ENCODE assay signal across 8 mouse cellular contexts in genomic region chr19:53904833-53905480, GRCm38 (mm10). TPM values are rescaled to one million over a fixed set of nuclear protein-coding genes. Genes with fewer than 3 reads are reported as not detected.
DNase-seq lines count a peak whose midpoint lies in the region; ATAC-seq lines count a peak whose summit lies in the region.

No protein-coding gene starts in this region.

- H3K4me1 ChIP-seq in heart, embryonic 10.5 days = peaks cover 20% of the 10 kb centered on the region
- H3K4me1 ChIP-seq in hindbrain, embryonic 13.5 days (replicated peaks) = peaks cover 23% of the 10 kb centered on the region
- peaks cover 11% of the 10 kb centered on the region; the same call in 1 of the 2 replicates for H3K4me1 ChIP-seq in midbrain, embryonic 11.5 days (ENCODE audit: control insufficient read depth, insufficient read depth, low read length)

- no peaks in the 10 kb centered on the region for H3K9me3 ChIP-seq in heart, embryonic 10.5 days
- H3K9me3 ChIP-seq in hindbrain, embryonic 13.5 days = no peaks in the 10 kb centered on the region
- no peaks in the 10 kb centered on the region for H3K9me3 ChIP-seq in midbrain, embryonic 11.5 days (ENCODE audit: control insufficient read depth, low read length)

- DNase-seq in heart, embryonic 10.5 days (ENCODE audit: low spot score) = no peak
- DNase-seq in heart, postnatal 10 days = no peak
- DNase-seq in MN1 (ENCODE audit: low spot score) = peak; percentile 18
- peak; percentile 84 for DNase-seq in midbrain, embryonic 11.5 days (ENCODE audit: low spot score, missing footprints)
- no peak for DNase-seq in frontal cortex, adult 2 months (ENCODE audit: extremely low spot score in 1 of 2, low spot score in 1 of 2)
- no peak for DNase-seq in gastrocnemius, postnatal 14 days
- DNase-seq in cerebellum, adult 9-11 months = no peak

- H3K27me3 ChIP-seq in heart, embryonic 10.5 days (ENCODE audit: insufficient read depth, poor library complexity, severe bottlenecking) = no peaks in the 10 kb centered on the region
- H3K27me3 ChIP-seq in hindbrain, embryonic 13.5 days = no peaks in the 10 kb centered on the region
- H3K27me3 ChIP-seq in midbrain, embryonic 11.5 days (ENCODE audit: control insufficient read depth, insufficient read depth, low read length) = no peaks in the 10 kb centered on the region

- H3K9ac ChIP-seq in hindbrain, embryonic 13.5 days = peak overlapping the region; percentile 93
- H3K9ac ChIP-seq in midbrain, embryonic 11.5 days (ENCODE audit: low read length) = no peak overlapping the region

- ATAC-seq in hindbrain, embryonic 13.5 days (ENCODE audit: low FRiP score) = no peak
- no peak for ATAC-seq in midbrain, embryonic 11.5 days (ENCODE audit: low FRiP score)

- peak overlapping the region; percentile 98 for H3K4me3 ChIP-seq in heart, embryonic 10.5 days
- H3K4me3 ChIP-seq in hindbrain, embryonic 13.5 days = peak overlapping the region; percentile 96
- H3K4me3 ChIP-seq in midbrain, embryonic 11.5 days (ENCODE audit: low read depth, low read length) = no peak overlapping the region

- H3K36me3 ChIP-seq in heart, embryonic 10.5 days = peaks cover 10% of the 10 kb centered on the region; the same call in 1 of the 2 replicates
- peaks cover 9% of the 10 kb centered on the region for H3K36me3 ChIP-seq in hindbrain, embryonic 13.5 days
- H3K36me3 ChIP-seq in midbrain, embryonic 11.5 days (ENCODE audit: control insufficient read depth, insufficient read depth, low read length) = peaks cover 2% of the 10 kb centered on the region; the same call in 1 of the 2 replicates

- no peak overlapping the region for H3K27ac ChIP-seq in heart, embryonic 10.5 days
- H3K27ac ChIP-seq in hindbrain, embryonic 13.5 days = no peak overlapping the region
- H3K27ac ChIP-seq in midbrain, embryonic 11.5 days (ENCODE audit: low read depth, low read length) = no peak overlapping the region

- H3K4me2 ChIP-seq in hindbrain, embryonic 13.5 days = peak overlapping the region; percentile 67
- peak overlapping the region; percentile 72 for H3K4me2 ChIP-seq in midbrain, embryonic 11.5 days

- 78% methylated on average over 7 of the region's 7 CpGs for WGBS in heart, embryonic 10.5 days
- WGBS in hindbrain, embryonic 13.5 days = 79% methylated on average over 7 of the region's 7 CpGs
- 81% methylated on average over 7 of the region's 7 CpGs for WGBS in midbrain, embryonic 11.5 days

- intact Hi-C loops in heart, postnatal 10 days (cut with DNase I) = loop anchor here (5.0 kb wide), 2 partner anchors 37 to 133 kb away; partner anchors contain the start of genes Bbip1 and Shoc2
- intact Hi-C loops in gastrocnemius, postnatal 14 days (cut with DNase I; ENCODE audit: low total_unique reads) = loop anchor here (10.0 kb wide), 1 partner anchor 60 kb away; no protein-coding TSS in a partner anchor

RNA-seq across cellular contexts. Expression of gene Pdcd4, which starts 12.9 kb away (rescaled TPM):
- polyA plus RNA-seq in heart, embryonic 10.5 days (2016; fragmentation: Nextera tagmentation; extraction: Ambion mirVana) = 31.4 and 35.0 TPM in 2 replicates
- total RNA-seq in heart, postnatal 10 days (2021) = 10 to 100 TPM; 30.2 to 31.0 TPM
- 75.4 and 82.8 TPM in 2 replicates for polyA plus RNA-seq in hindbrain, embryonic 13.5 days (2015; fragmentation: Nextera tagmentation; extraction: Ambion mirVana)
- polyA plus RNA-seq in midbrain, embryonic 11.5 days (2014; fragmentation: Nextera tagmentation; extraction: Ambion mirVana) = 61.9 and 65.7 TPM in 2 replicates
- polyA plus RNA-seq in frontal cortex, adult 2 months (2012; rRNA removed) = 70.3 and 78.0 TPM in 2 replicates
- total RNA-seq in gastrocnemius, postnatal 14 days (2021) = 10 to 100 TPM; 20.6 to 22.4 TPM

RNA-seq across cellular contexts. Expression of gene Shoc2, which starts 39.1 kb away (rescaled TPM):
- 51.0 and 54.7 TPM in 2 replicates for polyA plus RNA-seq in heart, embryonic 10.5 days (2016; fragmentation: Nextera tagmentation; extraction: Ambion mirVana)
- total RNA-seq in heart, postnatal 10 days (2021) = 10 to 100 TPM; 35.8 to 36.7 TPM
- polyA plus RNA-seq in hindbrain, embryonic 13.5 days (2015; fragmentation: Nextera tagmentation; extraction: Ambion mirVana) = 66.3 and 70.3 TPM in 2 replicates
- 78.6 and 88.5 TPM in 2 replicates for polyA plus RNA-seq in midbrain, embryonic 11.5 days (2014; fragmentation: Nextera tagmentation; extraction: Ambion mirVana)
- polyA plus RNA-seq in frontal cortex, adult 2 months (2012; rRNA removed) = 29.4 and 32.7 TPM in 2 replicates
- total RNA-seq in gastrocnemius, postnatal 14 days (2021) = 10 to 100 TPM; 21.9 to 24.3 TPM

RNA-seq across cellular contexts. Expression of gene Bbip1, which starts 39.5 kb away (rescaled TPM):
- 63.5 and 69.3 TPM in 2 replicates for polyA plus RNA-seq in heart, embryonic 10.5 days (2016; fragmentation: Nextera tagmentation; extraction: Ambion mirVana)
- 10 to 100 TPM; 33.4 to 37.4 TPM for total RNA-seq in heart, postnatal 10 days (2021)
- polyA plus RNA-seq in hindbrain, embryonic 13.5 days (2015; fragmentation: Nextera tagmentation; extraction: Ambion mirVana) = 126 and 139 TPM in 2 replicates
- 147 and 148 TPM in 2 replicates for polyA plus RNA-seq in midbrain, embryonic 11.5 days (2014; fragmentation: Nextera tagmentation; extraction: Ambion mirVana)
- 82.4 and 87.0 TPM in 2 replicates for polyA plus RNA-seq in frontal cortex, adult 2 months (2012; rRNA removed)
- total RNA-seq in gastrocnemius, postnatal 14 days (2021) = 10 to 100 TPM; 33.5 to 34.6 TPM

Comparison
In these comparisons a context has a peak if more than half of its experiments do, and no peak if none do; other contexts are left out.
1. DNase-seq: peak in MN1 (single experiment) and midbrain, embryonic 11.5 days (single experiment); none in heart, embryonic 10.5 days (single experiment), heart, postnatal 10 days (0 of 2), frontal cortex, adult 2 months (0 of 2), gastrocnemius, postnatal 14 days (single experiment) and cerebellum, adult 9-11 months (single experiment).